Mouse (Mus musculus): Measurements from ENCODE around the gene Ptprb.

Ptprb gene

DNA sequence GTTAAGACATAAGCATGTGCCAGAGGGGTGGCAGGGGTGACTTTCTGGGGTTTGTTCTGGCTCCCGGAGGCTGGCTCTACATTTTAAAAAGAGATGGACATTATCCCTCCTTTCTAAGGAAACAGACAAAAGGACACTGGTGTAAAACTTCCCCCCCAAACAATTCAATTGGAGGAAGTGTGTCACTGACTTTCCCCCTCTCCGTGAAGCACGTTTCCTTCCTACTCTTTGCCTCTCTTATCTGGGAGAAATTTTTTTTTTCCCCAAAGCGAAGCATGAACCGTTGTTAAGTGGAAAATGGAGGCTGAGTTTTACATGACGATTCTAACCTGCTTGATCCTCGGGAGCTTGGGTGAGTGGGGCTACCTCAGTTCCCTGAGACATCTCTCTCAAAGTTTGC is at the start of gene Ptprb:
TSS of gene Ptprb (plus strand) at position 244 of the 400 bp plus-strand sequence.
- DNase-seq (ENCODE audit: low spot score), result no peak

DNA sequence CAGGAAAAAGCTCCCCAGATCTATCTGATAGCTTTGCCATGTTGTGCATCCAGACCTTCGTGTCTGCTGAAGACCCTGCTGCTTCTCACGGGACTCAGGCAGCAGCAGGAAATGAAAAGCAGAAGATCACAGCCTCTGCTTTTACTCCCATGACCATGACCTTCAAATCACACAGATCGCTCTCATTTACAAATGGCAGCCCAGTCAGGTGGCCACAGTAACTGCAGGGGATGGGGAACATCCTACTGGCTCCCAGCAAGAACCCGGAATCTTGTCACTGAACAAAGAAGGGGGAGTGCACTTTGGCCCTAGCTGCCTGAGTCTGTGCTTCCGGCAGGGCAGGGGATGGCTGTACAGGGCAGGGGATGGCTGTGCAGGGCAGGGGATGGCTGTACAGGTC is 40.0 kb upstream of the Ptprb start:
- no peak for DNase-seq (ENCODE audit: low spot score)

DNA sequence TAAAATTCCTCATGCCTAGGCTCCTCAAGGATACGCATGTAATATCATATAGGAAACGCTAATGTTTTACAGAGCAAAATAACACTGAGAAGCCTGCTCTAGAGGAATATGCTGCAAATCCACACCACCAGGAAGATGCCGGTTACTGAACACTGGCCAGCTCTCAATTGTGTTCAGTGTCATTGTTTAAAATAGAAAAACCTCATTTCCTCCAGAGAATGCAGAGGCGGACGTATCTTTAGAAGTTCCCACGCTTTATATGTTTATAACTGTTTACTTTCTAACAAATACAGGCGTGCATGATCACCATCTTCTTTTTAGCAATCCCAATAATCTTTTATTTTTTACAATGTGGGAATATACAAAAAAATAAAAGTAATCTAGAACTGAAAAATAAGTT is 33.1 kb upstream of the Ptprb start:
- DNase-seq (ENCODE audit: low spot score), result no peak

DNA sequence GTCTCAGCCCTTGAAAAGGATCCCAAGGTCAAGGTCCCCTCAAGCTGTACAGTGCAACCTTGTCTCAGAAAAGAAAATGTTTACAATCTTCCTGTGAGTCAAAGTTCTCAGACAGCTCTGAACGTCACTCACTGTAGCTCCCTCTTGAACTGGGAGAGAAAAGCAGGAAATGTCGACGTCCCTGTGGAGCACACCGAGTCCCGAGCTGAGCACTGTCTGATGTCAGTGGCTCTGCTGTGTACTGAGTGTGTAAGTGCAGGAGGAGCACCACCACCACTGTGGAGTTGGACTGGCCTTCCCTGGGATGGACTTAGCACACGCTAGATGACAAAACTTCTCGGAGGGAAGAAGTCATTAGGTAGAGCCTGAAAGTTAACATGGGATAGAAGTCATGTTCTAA is 31.9 kb upstream of the Ptprb start:
- no peak for DNase-seq (ENCODE audit: low spot score)

DNA sequence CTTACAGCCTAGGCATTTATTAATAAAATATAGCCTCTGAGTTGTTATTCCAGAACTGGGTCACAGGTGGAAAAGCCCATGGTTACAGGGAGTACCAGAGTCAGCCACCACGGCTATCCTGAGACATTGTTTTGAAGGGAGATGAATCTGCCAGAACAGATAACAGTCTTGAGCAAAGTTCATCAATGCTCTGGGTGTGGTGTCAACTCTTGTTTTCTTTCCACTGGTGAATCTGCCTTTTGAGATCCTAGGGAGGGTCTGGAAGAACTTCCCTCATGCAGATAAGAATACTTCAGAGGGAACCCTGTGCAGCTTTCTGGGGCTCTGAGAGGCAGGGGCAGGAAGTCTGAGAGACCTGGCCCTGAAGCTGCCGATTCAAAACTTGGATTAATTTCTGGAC is 29.7 kb upstream of the Ptprb start:
- no peak for DNase-seq (ENCODE audit: low spot score)

DNA sequence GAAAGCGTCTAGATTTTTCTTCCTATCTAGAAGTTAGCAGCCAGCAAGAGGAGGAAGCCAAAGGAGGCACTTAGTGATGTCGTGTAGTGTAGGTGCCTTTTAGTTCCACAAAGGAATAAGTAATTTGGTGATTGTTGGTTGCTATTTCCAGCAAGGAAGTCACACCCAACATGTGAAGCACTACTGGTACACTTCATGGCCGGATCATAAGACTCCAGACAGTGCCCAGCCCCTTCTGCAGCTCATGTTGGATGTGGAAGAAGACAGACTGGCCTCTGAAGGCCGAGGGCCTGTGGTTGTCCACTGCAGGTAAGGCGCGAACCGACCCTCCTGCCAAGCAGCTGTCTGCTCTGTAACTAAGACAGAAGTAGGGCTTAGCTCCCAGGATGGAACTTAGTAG is 22.7 kb upstream of the Ptprb start:
- DNase-seq (ENCODE audit: low spot score), result no peak

DNA sequence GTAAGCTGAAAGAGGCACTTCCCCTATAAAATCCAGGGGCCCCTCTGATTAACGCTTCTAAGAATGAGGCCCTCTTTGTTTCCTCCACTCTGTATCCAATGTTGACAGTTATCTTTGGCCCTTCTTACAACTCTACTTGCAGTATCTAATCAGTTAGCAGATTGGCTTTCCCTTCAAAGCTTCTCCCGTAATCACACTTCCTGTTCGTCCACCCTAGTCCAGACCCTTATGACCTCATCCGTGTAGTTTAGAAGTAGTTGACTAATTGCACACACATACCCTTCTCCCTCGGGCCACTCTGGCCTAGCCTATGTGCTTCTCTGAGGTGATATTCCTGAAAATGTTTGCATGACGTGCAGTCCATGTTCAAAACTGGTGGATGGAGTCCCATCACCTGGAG is 21.4 kb upstream of the Ptprb start:
- DNase-seq (ENCODE audit: low spot score), result no peak

DNA sequence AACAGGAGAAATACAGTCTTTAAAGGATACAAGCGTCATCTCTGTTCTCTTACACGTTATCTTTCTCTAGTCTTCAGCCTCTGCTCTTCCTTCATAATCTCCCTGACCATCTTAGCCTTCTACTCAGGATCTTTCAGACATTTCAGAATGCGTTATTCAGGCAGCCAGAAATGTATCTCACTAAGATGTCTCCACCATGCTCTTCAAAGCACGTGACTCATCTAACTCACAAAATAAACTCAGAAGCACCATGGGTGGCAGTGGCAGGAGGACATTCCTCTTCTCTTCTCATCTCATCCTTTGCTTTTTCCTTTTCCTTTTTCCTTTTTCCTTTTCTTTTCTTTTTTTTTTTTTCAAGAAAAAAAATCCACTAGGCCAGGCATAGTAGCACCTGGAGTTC is 16.0 kb upstream of the Ptprb start:
- DNase-seq (ENCODE audit: low spot score), result no peak

DNA sequence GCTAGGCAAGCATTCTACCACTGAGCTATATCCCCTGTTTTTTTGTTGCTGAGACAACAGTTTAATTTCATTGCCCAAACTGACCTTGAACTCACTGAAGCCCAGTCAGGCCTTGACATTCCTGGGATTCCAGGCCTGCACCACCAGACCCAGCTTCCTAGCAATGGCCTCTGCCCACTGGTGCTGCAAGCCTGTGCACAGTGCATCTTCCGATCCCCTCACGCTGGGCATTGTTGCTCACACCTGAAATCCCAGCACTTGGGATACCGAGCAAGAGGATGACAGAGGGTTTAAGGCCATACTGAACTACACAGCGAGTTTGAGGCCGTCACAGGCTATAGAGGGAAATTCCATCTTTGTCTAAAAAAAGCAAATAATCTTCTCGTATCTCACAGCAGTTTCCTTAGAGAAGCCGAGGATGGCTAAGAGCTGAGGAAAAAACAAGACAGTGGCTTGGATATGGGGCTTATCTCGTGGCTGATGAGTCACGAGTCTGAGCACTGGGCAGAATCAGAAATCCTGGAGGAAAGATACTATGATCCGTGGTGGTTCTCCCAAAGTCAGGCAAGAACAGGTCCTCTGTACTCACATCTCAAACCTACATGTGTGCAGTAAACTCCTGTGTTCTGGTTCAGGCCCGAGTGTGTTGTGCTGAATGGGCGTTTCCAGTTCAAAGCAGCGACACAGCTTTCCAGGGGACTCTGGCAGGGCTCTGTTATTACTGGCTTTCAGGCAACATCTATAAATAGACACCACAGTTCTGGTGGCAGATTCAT is 14.5 kb upstream of the Ptprb start:
- DNase-seq (ENCODE audit: low spot score), result peak; percentile 37

DNA sequence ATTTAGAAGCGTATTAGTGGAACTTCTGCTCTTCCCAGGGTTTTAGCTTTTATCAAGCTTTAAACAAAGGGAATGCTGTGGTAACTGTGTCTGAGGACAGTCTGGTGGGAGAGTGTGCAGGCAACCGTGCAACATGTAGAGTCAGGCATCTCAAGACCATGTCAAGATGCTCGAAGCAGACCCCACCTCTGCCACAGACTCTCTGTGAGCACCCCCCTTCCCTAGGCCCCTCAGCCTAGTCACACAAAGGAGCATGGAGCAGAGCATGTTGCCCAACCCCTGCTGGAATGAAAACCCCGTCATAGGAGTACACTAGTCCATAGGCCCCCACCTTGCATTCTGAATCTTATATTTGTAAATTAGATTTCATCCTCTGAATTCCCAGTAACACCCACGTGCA is 13.8 kb upstream of the Ptprb start:
- no peak for DNase-seq (ENCODE audit: low spot score)

DNA sequence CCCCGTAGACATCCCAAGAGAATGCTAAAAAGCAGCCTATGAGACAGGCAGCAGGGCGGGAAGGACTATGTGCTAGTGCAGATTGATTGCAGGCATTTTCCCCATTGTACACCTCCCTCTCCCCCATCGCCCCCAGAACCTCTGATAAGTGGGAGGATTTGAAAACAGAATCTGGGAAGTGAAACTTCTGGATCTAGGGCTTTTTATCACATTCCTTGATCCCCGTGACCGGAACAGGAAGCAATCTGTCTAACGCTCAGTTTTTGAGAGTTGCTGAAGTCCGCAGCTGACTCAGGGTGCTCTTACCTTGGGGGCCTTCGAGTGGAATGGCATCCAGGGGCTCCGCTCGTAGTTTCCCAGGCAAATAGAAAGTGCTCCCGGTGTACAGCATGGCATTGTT is 10.8 kb upstream of the Ptprb start:
- DNase-seq (ENCODE audit: low spot score), result no peak

DNA sequence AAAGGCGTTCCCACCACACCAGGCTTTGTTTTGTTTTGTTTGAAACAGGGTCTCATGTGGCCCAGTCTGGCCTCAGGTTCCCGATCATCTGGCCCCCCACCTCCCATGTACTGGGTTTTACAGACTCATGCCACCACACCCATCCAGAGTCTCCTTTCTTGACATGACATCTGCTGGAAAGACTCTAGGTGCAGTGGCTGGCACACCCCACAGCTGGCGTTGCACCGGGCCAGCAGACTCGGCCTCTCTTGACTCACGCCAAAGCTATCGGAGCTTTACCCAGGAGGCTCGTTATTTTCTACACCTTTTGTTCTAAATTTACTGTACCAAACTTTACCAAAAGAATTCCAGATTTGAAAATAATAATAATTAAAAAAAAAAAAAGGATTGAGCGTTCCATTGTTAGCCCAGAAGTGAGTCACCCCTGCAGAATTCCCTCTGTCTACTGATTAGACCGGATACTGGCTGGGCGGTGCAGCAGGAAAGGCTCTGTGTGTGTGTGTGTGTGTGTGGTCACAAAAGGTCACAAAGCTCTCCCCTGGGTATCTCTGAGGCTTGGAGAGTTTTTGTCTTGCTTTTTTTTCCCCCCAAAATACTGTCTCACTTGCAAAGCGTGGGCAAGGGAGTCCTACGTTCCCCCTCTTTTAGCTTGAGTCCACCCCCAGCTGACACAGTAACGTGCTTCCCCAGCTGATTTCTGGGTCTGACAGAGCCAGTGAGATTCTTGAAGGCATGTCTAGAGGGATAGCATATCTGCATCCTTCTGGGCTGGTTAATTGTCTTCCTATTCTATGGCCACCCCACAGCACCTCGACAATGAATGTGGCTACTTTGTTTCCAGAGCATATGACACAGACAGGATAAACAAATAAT is 8.5 kb upstream of the Ptprb start:
- DNase-seq (ENCODE audit: low spot score), result no peak

DNA sequence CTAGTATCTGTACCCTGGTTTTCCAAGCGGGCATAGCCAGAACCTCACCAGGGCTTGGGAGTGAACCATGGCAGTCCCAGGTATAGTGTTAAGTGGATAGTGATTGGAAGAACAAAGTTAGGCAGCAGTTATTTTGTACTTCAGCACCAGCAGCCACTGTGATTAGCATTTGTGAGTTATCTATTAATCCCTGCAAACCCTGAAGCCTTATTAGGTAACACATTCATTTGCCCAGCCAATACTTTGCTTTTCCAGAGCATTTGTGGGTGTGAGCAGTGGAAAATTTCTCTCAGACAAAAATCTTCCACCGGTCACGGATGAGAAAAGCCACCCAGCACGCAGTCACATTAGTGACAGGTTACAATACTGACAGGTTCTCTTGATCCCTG is 7.9 kb upstream of the Ptprb start:
- no peak for DNase-seq (ENCODE audit: low spot score)

DNA sequence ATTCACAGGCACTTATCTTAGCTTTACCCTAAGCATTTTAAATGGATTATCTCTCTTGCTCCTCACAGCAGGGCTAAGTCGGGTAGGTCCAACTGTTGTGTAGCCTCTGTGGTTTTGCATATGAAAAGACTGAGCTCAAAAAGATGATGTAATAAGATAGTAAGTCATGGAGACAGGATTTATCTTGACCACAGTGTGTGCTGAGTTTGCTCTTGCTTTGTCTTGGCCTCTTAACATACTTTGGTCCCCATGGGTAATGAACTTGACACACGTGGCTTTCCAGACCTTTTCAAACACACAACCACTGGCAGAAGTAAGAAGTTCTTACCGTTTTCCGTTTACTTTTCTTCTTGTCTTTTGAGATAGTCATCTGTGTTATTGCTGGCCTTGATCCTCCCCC is 7.0 kb upstream of the Ptprb start:
- no peak for DNase-seq (ENCODE audit: low spot score)

DNA sequence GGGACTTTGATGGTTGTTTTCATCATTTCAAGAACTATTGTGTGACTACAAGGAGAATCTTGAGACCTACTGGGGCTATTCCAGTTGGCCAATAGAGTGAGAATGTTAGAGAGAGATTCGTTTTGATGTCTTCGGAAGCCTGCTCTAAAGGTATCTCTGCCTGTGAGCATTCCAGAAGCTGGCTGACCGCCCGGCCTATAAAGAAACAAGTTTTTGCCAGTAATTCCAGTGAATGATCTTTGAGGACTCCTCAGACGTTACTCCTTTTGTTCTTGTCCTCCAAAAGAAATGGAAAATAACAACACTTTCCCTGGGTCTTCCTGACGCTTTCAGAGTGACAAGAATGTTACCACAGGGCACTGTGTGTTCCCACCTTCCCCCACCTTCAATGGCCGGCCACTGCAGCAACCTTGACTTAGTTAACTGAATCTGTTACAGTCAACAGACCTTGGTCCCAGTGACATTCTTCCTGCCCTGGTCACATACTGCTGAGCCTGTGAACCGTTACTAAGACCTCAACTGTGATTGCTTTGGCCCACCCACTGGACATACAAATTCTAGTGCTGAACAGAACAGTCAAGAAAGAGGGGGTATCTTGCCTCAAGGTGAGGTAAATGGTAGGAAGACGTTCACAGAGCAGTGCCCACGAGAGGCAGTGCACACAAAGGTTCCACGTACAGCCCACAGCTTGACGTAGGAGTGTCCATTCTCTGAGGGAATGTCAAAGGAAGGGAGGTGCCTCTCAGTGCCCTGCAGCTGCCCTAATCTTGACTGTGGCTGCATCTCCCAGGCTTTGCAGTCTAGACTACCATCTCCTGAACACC is 4.5 kb upstream of the Ptprb start:
- DNase-seq (ENCODE audit: low spot score), result no peak

DNA sequence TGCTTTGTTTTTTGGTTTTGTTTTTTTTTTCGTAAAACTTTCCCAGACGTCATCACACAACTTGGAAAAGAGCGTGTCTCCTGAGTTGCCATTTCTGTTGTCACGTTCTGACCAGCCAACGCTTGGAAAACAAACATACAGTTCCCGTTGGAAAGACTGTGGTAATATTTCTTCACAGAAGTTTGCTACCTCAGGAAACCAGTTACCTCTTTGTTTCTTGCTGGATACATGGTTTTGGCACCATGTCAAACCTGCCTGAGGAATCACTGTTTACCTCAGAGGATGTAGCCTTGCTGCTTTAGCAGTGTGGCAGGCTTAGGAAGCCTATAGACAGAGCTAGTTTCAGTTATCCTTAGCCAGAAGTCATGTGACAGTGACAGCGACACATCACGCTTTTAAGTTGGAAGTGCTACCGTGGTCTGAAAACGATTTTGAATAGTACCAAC is 3.8 kb upstream of the Ptprb start:
- DNase-seq (ENCODE audit: low spot score), result no peak

DNA sequence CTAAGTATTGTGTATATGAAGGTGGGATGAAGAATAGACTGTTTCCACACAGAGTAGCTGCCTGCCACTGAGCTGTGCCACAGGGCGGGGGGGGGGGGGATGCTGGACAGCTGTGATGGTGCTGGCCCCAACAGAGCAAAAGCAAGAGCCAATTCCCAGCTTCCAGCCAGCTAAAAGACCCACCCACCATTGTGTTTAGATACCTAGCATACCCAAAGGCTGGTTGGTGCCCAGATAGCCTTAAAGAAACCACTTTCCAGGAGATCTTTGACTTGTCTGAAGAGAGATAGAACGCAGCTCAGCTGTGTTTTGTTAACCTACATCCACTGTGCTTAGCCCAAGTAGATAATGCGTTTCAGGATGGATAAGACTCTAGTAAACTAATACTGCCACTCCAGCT is 3.2 kb upstream of the Ptprb start:
- no peak for DNase-seq (ENCODE audit: low spot score)

DNA sequence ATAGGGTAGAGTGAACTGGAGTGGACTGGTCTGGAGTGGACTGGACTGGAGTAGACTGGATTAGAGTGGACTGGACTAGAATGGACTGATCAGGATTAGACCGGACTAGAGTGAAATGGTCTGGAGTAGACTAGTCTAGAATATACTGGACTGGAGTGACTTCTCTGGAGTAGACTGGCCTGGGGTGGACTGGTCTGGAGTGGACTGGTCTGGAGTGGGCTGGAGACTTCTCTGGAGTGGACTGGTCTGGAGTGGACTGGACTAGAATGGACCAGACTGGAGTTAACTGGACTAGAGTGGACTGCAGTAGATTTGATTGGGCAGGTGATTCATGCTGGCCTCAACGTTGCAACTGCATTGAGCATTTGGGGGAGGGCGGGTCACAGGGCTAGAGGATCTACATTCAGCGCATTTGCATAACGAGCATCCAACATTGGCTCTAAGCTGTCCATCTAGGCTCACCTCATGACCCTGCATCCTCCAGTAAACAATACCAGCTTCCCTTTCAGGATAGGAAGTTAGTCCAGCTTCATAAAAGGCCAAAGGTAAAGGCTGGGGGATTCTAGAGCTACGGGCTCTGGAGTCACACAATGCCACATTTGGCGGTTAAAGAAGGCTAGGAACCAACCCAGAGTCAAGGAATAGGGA is 11.5 kb downstream of the Ptprb start:
- no peak for DNase-seq (ENCODE audit: low spot score)

DNA sequence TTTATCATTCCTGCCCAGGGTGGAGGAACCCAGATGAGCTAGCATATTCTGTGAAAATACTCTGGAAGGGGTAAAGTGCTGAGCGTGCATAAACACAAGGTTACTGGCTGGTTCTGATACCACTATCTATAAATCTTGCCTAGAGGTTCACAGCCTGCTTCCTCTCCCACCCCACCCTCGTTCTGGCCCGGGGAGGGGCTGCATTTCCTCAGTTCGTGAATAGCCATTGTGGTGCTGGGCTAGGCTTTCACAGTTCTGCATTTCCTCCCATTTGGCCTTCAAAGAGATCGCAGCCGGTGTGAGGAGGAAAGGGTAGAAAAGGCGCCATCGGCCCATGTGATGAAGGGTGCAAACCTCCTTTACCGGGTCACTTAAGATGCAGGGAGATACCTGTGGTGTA is 12.8 kb downstream of the Ptprb start:
- DNase-seq (ENCODE audit: low spot score), result no peak

DNA sequence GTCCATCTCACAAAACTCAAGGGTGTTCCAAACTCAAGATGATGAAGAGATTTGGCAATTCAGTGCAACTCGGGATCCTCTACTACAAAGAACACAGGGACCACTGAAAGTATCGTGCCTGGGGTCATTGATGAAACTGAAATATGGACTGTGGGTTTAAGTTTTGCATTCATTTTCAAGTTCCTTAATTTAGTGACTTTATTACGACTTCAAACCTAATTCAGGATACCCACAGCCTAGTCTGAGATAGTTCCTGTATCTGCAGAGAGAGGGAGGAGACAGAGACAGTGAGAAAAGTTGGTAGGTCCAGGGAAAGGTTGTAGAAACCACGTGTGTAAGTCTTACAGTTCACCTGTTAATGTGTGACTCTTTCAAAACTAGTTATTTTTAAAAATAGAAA is 15.2 kb downstream of the Ptprb start:
- no peak for DNase-seq (ENCODE audit: low spot score)

DNA sequence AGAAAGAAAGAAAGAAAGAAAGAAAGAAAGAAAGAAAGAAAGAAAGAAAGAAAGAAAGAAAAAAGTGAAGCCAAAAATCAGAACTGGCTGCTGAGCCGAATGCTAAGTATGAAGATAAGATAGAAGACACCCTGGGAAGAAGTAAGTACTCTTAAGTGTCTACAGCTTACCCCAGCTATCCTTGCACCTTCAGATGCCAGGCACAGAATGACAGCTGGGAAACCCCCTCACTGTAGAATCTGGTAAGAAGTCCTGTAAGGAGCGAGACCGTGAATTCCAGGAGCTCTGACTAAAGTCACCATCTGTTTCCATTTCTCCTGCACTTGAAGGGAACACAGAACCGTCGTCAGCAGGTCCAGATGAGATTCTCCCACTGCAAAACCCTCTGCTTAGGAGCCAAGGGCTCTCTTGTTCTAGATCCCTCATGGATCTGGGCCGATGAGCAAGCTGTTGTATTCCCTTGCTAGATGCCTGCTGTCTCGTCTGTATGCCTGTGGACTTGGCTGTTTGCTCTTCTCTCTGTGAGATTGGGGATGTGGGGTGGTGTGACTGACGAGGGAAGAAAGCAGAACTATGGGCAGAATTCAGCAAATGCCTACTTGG is 15.9 kb downstream of the Ptprb start:
- DNase-seq (ENCODE audit: low spot score), result peak; percentile 60

DNA sequence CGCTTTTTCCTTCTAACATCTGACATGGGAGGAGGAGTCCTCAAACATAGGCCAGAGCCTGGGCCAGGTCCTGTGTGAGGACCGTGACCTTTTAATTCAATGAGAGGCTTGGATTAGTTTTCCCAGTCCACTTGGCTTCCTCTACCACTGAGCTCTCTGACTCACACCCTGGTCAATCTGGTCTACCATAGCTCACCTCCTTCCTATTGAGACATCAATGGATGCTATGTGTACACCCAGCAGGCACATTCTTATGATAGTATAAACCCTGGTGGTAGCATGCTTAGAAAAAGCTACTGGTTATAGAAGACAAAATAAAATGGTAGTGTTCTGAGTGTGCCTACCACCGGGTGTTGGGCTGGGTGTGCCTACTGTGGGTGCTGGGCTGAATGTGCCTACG is 21.1 kb downstream of the Ptprb start:
- no peak for DNase-seq (ENCODE audit: low spot score)
